Mouse (Mus musculus) activated CD4-positive, CD25-positive, alpha-beta regulatory T cell, adult 4 months (primary cell): ENCODE data around the gene Taf1b. TPM values are rescaled to one million over a fixed set of nuclear protein-coding genes. Genes with fewer than 3 reads are reported as not detected.

Experiments used
- ATAC-seq: one replicate; pipeline ENCODE4 v1.8.0; 2017
- polyA plus RNA-seq, 2 experiments: library from polyadenylated mRNA; unstranded; fragments of 100-300 nt; shearing (Covaris generic); gene quantifications; one replicate each; pipeline ENCODE4 v1.2.1; 2017

Gene Taf1b
- polyA plus RNA-seq, 2 experiments from 2014 or later, result 66.2 to 68.5 TPM

DNA sequence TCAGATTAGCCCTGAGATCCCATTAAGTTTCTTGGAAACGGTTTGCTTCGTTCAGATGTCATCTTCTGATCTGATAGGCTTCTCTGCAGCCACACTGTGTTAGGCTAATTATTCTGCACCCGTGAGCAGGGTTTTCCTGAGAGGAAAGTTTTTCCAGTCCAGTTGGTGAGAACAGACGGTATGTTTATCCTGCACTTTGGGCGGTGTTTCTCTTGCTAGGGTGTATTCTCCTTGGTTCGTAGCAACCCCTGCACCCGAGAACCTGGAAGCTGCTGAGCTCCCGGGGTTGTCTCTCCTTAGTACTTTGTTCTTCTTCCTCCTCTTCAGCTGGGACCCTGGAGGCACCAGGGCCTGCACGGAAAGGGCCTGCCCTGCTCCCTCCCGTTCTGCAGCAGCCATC lies 108.0 kb downstream of the Taf1b start:
- no peak for ATAC-seq

Other genes starting within 250 kb of the Taf1b start
- 1 to 10 TPM; 4.5 to 4.6 TPM for gene Grhl1, start 73.9 kb downstream of the Taf1b start, polyA plus RNA-seq
- gene Klf11, start 152.9 kb downstream of the Taf1b start, polyA plus RNA-seq, result 1 to 10 TPM; 2.0 to 2.1 TPM
- gene Cys1, start 183.5 kb downstream of the Taf1b start, polyA plus RNA-seq, result under 1 TPM in 1 of 2 experiments, not detected in 1; 0.60 TPM
- 100 to 1,000 TPM; 134 to 174 TPM for gene Rrm2, start 209.9 kb downstream of the Taf1b start, polyA plus RNA-seq